Mouse (Mus musculus) liver, embryonic 16.5 days (tissue): Measurements from ENCODE around the gene Pnkp. TPM values are rescaled to one million over a fixed set of nuclear protein-coding genes. Genes with fewer than 3 reads are reported as not detected.

Experiments
- ATAC-seq: fragments of 200-750 bp; cut with Nextera tagmentation; 2 replicates; pipeline ENCODE4 v1.8.0; 2017; ENCODE audit warnings: low read depth, mild to moderate bottlenecking, moderate number of reproducible peaks, moderate library complexity
- H3K27ac ChIP-seq: fragments of 300-500 bp; sonication (generic); 2 replicates; pipeline ENCODE4 v1.5.1; 2014; ENCODE audit warnings: mild to moderate bottlenecking, low read length
- H3K27me3 ChIP-seq: fragments of 300-500 bp; sonication (generic); 2 replicates; pipeline ENCODE4 v1.6.1; 2014; ENCODE audit warnings: low read depth, low read length, mixed read lengths; ENCODE audit not compliant: control insufficient read depth, insufficient read depth
- H3K36me3 ChIP-seq: fragments of 300-500 bp; sonication (generic); 2 replicates; pipeline ENCODE4 v1.6.1; 2014; ENCODE audit warnings: mild to moderate bottlenecking; ENCODE audit not compliant: control insufficient read depth, insufficient read depth
- H3K4me1 ChIP-seq: fragments of 300-500 bp; sonication (generic); 2 replicates; pipeline ENCODE4 v1.6.1; 2014; ENCODE audit warnings: low read depth, low read length, mixed read lengths; ENCODE audit not compliant: control insufficient read depth
- H3K4me2 ChIP-seq: fragments of 300-500 bp; sonication (generic); 2 replicates; pipeline ENCODE4 v1.6.1; 2014; ENCODE audit warnings: low read depth, low read length, mixed read lengths
- H3K4me3 ChIP-seq: fragments of 300-500 bp; sonication (generic); 2 replicates; pipeline ENCODE4 v1.5.1; 2014; ENCODE audit warnings: low read depth, mild to moderate bottlenecking, low read length
- H3K9ac ChIP-seq: fragments of 300-500 bp; sonication (generic); 2 replicates; pipeline ENCODE4 v1.6.1; 2014; ENCODE audit warnings: low read depth, low read length
- H3K9me3 ChIP-seq: fragments of 300-500 bp; sonication (generic); replicated peaks from 2 replicates; pipeline ENCODE4 v1.6.1; 2016; ENCODE audit warnings: low read length; ENCODE audit not compliant: control insufficient read depth
- WGBS: fragments of 180-500 bp; shearing (Covaris S2); extraction: QIAGEN DNeasy Blood & Tissue Kit; methylation state at CpG from one replicate; pipeline ENCODE4 v1.1.7; 2014; ENCODE audit not compliant: insufficient replicate concordance; 5-methylcytosine and 5-hydroxymethylcytosine counted together
- polyA plus RNA-seq: library from polyadenylated mRNA; unstranded; fragments of >200 nt; fragmentation: Nextera tagmentation; extraction: Ambion mirVana; gene quantifications from 2 replicates; pipeline ENCODE4 v1.2.1, GENCODE M21; 2015

Gene Pnkp
- polyA plus RNA-seq, 1 experiment from 2014 or later, result 24.3 TPM

DNA sequence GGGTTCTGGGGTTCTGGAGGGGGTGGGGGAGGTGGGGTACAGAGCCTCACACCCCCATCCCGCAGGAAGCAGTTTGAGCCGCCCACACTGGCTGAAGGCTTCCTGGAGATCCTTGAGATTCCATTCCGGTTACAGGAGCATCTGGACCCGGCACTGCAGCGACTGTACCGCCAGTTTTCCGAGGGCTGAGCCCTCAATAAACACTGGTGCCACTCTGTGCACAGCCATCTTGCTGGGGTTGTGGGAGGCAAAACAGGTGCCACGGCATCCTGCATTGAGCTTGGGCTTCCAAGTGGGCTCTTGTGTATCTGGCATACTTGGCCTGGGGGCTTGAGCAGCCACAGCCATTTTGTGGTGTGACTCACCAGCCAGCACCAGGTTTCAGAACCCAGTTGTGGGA, 5.5 kb downstream of the Pnkp start:
- Histone ChIP-seq H3K9ac (no peak overlapping the region), H3K4me1 (peaks cover 44% of the 10 kb centered on the region), H3K4me3 (no peak overlapping the region), H3K9me3 (no peaks in the 10 kb centered on the region), H3K27me3 (no peaks in the 10 kb centered on the region), H3K4me2 (no peak overlapping the region), H3K36me3 (peaks cover 21% of the 10 kb centered on the region), H3K27ac (no peak overlapping the region)
- 87% methylated on average over 8 of the region's 8 CpGs for WGBS
- ATAC-seq, result no peak

- H3K9ac ChIP-seq, result no peak overlapping the region
- peaks cover 41% of the 10 kb centered on the region for H3K4me1 ChIP-seq
- no peak overlapping the region for H3K4me2 ChIP-seq
- H3K9me3 ChIP-seq, result no peaks in the 10 kb centered on the region
- H3K36me3 ChIP-seq, result peaks cover 21% of the 10 kb centered on the region
- 89% methylated on average over 14 of the region's 14 CpGs for WGBS
- H3K27ac ChIP-seq, result no peak overlapping the region
- no peak overlapping the region for H3K4me3 ChIP-seq
- no peak for ATAC-seq
- no peaks in the 10 kb centered on the region for H3K27me3 ChIP-seq
These were observed 6.3 kb downstream of the Pnkp start for GRCm38 (mm10) chr7:44863210-44863609.

DNA sequence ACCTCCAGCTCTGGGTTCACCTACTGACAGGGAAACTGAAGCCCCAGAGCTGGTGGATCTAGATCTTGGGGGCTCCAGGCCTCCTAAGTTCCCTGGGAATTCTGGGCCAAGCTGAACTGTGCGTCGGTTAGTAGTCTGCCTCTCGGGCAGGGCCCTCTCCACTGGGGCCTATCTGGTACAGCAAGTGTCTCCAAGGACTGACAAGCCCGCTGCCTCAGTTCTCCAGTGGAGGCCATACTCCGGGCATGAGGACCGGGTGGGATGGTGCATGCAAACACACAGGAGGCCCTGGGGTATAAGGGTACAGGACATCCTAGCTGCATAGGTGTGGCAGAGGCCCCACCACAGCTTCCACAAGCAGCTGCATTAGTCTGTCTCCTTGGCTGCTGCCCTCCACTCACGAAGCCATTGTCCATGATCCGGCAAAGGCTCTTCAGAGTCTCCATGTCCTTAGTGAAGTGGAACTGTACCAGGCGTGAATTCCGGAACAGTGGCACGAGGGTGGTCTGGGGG, 7.1 kb downstream of the Pnkp start:
- Histone ChIP-seq H3K4me1 (peaks cover 44% of the 10 kb centered on the region), H3K4me2 (no peak overlapping the region), H3K36me3 (peaks cover 21% of the 10 kb centered on the region), H3K27me3 (no peaks in the 10 kb centered on the region), H3K9me3 (no peaks in the 10 kb centered on the region), H3K4me3 (no peak overlapping the region), H3K9ac (no peak overlapping the region), H3K27ac (no peak overlapping the region)
- whole genome bisulfite sequencing, result 79% methylated on average over 11 of the region's 11 CpGs
- no peak for ATAC-seq

- H3K4me2 ChIP-seq, result no peak overlapping the region
- 74% methylated on average over 24 of the region's 24 CpGs for WGBS
- H3K27ac ChIP-seq, result no peak overlapping the region
- ATAC-seq, result no peak
- H3K4me3 ChIP-seq, result no peak overlapping the region
- H3K27me3 ChIP-seq, result no peaks in the 10 kb centered on the region
- H3K4me1 ChIP-seq, result peaks cover 45% of the 10 kb centered on the region
- H3K9me3 ChIP-seq, result no peaks in the 10 kb centered on the region
- H3K9ac ChIP-seq, result no peak overlapping the region
- peaks cover 21% of the 10 kb centered on the region for H3K36me3 ChIP-seq
These were observed 7.9 kb downstream of the Pnkp start for GRCm38 (mm10) chr7:44864595-44865542.

DNA sequence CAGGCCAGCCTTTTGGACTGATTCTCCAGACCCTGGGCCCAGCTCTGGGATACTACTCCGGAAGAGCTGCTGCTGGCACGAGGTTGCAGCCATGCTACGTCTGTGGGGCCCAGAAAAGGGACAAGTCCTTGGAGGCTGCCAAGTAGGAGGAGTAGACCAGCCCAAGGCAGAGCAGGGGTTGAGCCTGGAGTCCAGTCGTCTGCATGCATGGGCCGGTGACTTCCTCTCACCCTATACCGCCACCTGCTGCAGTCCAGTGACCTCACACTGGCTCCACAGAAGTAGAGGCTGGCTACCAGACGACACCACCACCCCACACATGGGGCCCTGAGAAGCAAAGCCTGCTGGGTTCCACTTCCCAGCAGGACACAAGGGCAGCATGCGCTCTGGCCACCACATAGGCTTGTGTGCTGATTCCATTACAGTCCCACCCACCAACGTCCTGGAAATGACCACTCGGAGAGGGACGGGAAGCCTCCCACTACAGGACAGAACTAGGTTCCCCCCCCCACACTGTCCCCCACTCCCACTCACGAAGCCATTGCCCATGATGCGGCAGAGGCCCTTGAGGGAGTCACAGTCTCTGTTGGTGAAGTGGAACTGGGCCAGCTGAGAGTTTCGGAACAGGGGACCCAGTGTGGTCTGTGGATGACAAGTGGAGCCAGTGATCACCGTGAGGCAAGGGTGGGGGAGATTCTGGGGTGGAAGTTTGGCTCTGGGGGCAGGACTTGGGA, 9.5 kb downstream of the Pnkp start:
- ATAC-seq, result no peak
- Histone ChIP-seq H3K27me3 (no peaks in the 10 kb centered on the region), H3K4me2 (no peak overlapping the region), H3K9ac (no peak overlapping the region), H3K36me3 (peaks cover 21% of the 10 kb centered on the region), H3K4me3 (no peak overlapping the region), H3K27ac (peak overlapping the region; percentile 26), H3K4me1 (peaks cover 46% of the 10 kb centered on the region), H3K9me3 (no peaks in the 10 kb centered on the region)
- 49% methylated on average over 15 of the region's 15 CpGs for WGBS

- Histone ChIP-seq H3K4me3 (no peak overlapping the region), H3K4me1 (peaks cover 46% of the 10 kb centered on the region), H3K27me3 (no peaks in the 10 kb centered on the region), H3K4me2 (no peak overlapping the region), H3K27ac (no peak overlapping the region), H3K9ac (no peak overlapping the region), H3K36me3 (peaks cover 21% of the 10 kb centered on the region), H3K9me3 (no peaks in the 10 kb centered on the region)
- ATAC-seq, result no peak
- 71% methylated on average over 19 of the region's 19 CpGs for WGBS
These were observed 10.2 kb downstream of the Pnkp start for GRCm38 (mm10) chr7:44867010-44867702.

- Histone ChIP-seq H3K4me3 (no peak overlapping the region), H3K27ac (peak overlapping the region; percentile 8; the same call in 1 of the 2 replicates), H3K9ac (no peak overlapping the region)
These were observed 10.9 kb downstream of the Pnkp start for GRCm38 (mm10) chr7:44867802-44868201.

DNA sequence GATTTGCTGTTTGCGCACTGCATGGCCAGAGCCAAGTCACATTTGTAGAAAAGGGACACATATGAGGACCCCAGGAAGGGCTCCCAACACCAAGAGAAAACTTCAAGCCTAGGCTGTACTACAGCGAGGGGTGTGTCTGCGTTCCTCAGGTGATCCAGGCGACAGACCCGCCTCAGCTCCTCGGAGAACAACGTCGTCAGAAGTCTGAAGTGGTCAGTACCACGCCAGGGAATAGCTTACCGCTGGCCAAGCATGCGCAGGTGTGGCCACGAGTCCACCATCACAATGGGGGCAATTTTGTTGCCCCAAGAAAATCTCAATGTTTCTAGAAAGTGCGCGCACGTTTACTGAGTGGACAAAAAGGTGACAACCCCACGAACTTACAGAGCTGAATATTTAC, 11.5 kb downstream of the Pnkp start:
- H3K9me3 ChIP-seq, result no peaks in the 10 kb centered on the region
- no peak for ATAC-seq
- H3K27me3 ChIP-seq, result no peaks in the 10 kb centered on the region
- peak overlapping the region; percentile 83 for H3K9ac ChIP-seq
- H3K27ac ChIP-seq, result peak overlapping the region; percentile 94
- peaks cover 11% of the 10 kb centered on the region for H3K36me3 ChIP-seq
- H3K4me1 ChIP-seq, result peaks cover 48% of the 10 kb centered on the region
- H3K4me3 ChIP-seq, result peak overlapping the region; percentile 79
- H3K4me2 ChIP-seq, result peak overlapping the region; percentile 98
- 11% methylated on average over 16 of the region's 16 CpGs for WGBS

More at GRCm38 (mm10) chr7:44867802-44868201, 10.9 kb downstream of the Pnkp start:
- no peak for ATAC-seq
- Histone ChIP-seq H3K4me2 (peak overlapping the region; percentile 98), H3K9me3 (no peaks in the 10 kb centered on the region), H3K36me3 (peaks cover 18% of the 10 kb centered on the region), H3K27me3 (no peaks in the 10 kb centered on the region), H3K4me1 (peaks cover 46% of the 10 kb centered on the region)
- 58% methylated on average over 9 of the region's 9 CpGs for WGBS
